Mouse (Mus musculus) heart, adult 2 months (tissue): ENCODE measurements around the gene Ripk3. TPM values are rescaled to one million over a fixed set of nuclear protein-coding genes. Genes with fewer than 3 reads are reported as not detected.

Experiments
- DNase-seq, 2 experiments: peaks; one replicate each; pipeline ENCODE4 v3.0.0; 2021
- H3K27ac ChIP-seq: fragments of 200-600 bp; 2 replicates; pipeline ENCODE4 v1.8.1; 2022
- H3K27me3 ChIP-seq: fragments of 200-500 bp; 2 replicates; pipeline ENCODE4 v1.6.1; 2012; ENCODE audit warnings: mild to moderate bottlenecking, low read length, inconsistent platforms, mixed read lengths; ENCODE audit not compliant: control insufficient read depth, insufficient read depth
- H3K36me3 ChIP-seq: fragments of 200-500 bp; 2 replicates; pipeline ENCODE4 v1.6.1; 2012; ENCODE audit warnings: low read length, inconsistent platforms; ENCODE audit not compliant: control insufficient read depth, insufficient read depth
- H3K4me1 ChIP-seq: fragments of 200-500 bp; 2 replicates; pipeline ENCODE4 v1.6.1; 2011; ENCODE audit warnings: low read length; ENCODE audit not compliant: control insufficient read depth, insufficient read depth
- H3K4me3 ChIP-seq: fragments of 200-600 bp; 2 replicates; pipeline ENCODE4 v1.8.1; 2022
- H3K79me2 ChIP-seq: fragments of 200-500 bp; replicated peaks from 2 replicates; pipeline ENCODE4 v1.6.1; 2012; ENCODE audit warnings: mild to moderate bottlenecking, inconsistent platforms, low read length, moderate library complexity, mixed read lengths; ENCODE audit not compliant: control insufficient read depth, insufficient read depth
- H3K9ac ChIP-seq: fragments of 200-500 bp; 2 replicates; pipeline ENCODE4 v1.6.1; 2012; ENCODE audit warnings: low read depth, mild to moderate bottlenecking, control low read depth, inconsistent platforms, low read length, mixed read lengths
- CTCF ChIP-seq: fragments of 200-600 bp; IDR thresholded peaks from 2 replicates; pipeline ENCODE4 v1.8.1; 2022; ENCODE audit warnings: antibody characterized with exemption, mild to moderate bottlenecking, moderate library complexity
- EP300 ChIP-seq: fragments of 200-500 bp; IDR thresholded peaks from 2 replicates; pipeline ENCODE4 v1.6.1; 2011; ENCODE audit warnings: low read depth, low read length, control low read depth; ENCODE audit not compliant: insufficient read depth
- POLR2A ChIP-seq: fragments of 200-500 bp; IDR thresholded peaks from 2 replicates; pipeline ENCODE4 v1.6.1; 2011; ENCODE audit warnings: mild to moderate bottlenecking, low read depth, low read length, control low read depth; ENCODE audit not compliant: insufficient read depth
- WGBS: fragments of 180-500 bp; shearing (Covaris S2); methylation state at CpG from one replicate; pipeline ENCODE4 v1.1.7; 2018; 5-methylcytosine and 5-hydroxymethylcytosine counted together
- intact Hi-C: fragments of 180-260 bp; cut with DNase I; formaldehyde crosslinking; loops from one replicate; pipeline ENCODE4 v1.15.1; 2025
- long read RNA-seq: library from polyadenylated mRNA; stranded (forward); transcript quantifications from one replicate; pipeline ENCODE4 v2.0.0, GENCODE M21; 2021
- polyA plus RNA-seq: library from polyadenylated mRNA; depleted of rRNA; stranded (reverse); fragments of >200 nt; gene quantifications from 2 replicates; pipeline ENCODE4 v1.2.3, GENCODE M21; 2012; rRNA removed
- total RNA-seq, 2 experiments: library from RNA; stranded (reverse); gene quantifications; 2 replicates each; pipeline ENCODE4 v1.2.3; 2021

Gene Ripk3
- total RNA-seq (1 to 10 TPM; 2.2 to 2.4 TPM), polyA plus RNA-seq (3.5 and 4.1 TPM in 2 replicates)
- long read RNA-seq, partial matches to known transcripts = 0 of 1 reads
- long read RNA-seq, other reads (novel, unspliced or antisense) = 0 of 1 reads

GRCm38 (mm10) chr14:55788256-55789050 lies at the start of gene Ripk3:
Gene Ripk3 (minus strand): TSS chr14:55788865.
- peak; percentile 68 to 76 for DNase-seq
- Histone ChIP-seq H3K4me1 (no peaks in the 10 kb centered on the region; the same call in none of the 2 replicates), H3K79me2 (no peaks in the 10 kb centered on the region), H3K36me3 (no peaks in the 10 kb centered on the region), H3K27ac (peak within 1 kb of the TSS; percentile 26; the same call in 1 of the 2 replicates), H3K27me3 (no peaks in the 10 kb centered on the region), H3K4me3 (peak within 1 kb of the TSS; percentile 51), H3K9ac (peak within 1 kb of the TSS; percentile 50)
- TF ChIP-seq POLR2A (peak; percentile 38; the same call in 1 of the 2 replicates), CTCF (peak; percentile 15; the same call in 1 of the 2 replicates), EP300 (no peak)
- intact Hi-C loops = no loop called here
- 6% methylated on average over 40 of the region's 40 CpGs for WGBS

- no peak overlapping the region for H3K9ac ChIP-seq
- H3K79me2 ChIP-seq = no peaks in the 10 kb centered on the region
- TF ChIP-seq POLR2A = no peak
- TF ChIP-seq EP300 = no peak
- no peak for TF ChIP-seq CTCF
- no peak overlapping the region for H3K27ac ChIP-seq
- DNase-seq = no peak
- 95% methylated on average over 5 of the region's 5 CpGs for WGBS
- H3K4me1 ChIP-seq = no peaks in the 10 kb centered on the region
- no peak overlapping the region for H3K4me3 ChIP-seq
- H3K27me3 ChIP-seq = no peaks in the 10 kb centered on the region
- no peaks in the 10 kb centered on the region for H3K36me3 ChIP-seq
- intact Hi-C loops = no loop called here
These were observed 49.6 kb upstream of the Ripk3 start for GRCm38 (mm10) chr14:55838312-55838711.

GRCm38 (mm10) chr14:55834808-55835533 lies 46.3 kb upstream of the Ripk3 start:
- no peak overlapping the region for H3K4me3 ChIP-seq
- H3K27ac ChIP-seq = no peak overlapping the region
- H3K27me3 ChIP-seq = no peaks in the 10 kb centered on the region
- no peak for TF ChIP-seq EP300
- TF ChIP-seq POLR2A = no peak
- no peak for TF ChIP-seq CTCF
- no peaks in the 10 kb centered on the region for H3K79me2 ChIP-seq
- intact Hi-C loops = loop anchor here (2.0 kb wide), 1 partner anchor 18 kb away; no protein-coding TSS in a partner anchor
- DNase-seq = no peak
- no peak overlapping the region for H3K9ac ChIP-seq
- H3K4me1 ChIP-seq = no peaks in the 10 kb centered on the region
- WGBS = 40% methylated on average over 5 of the region's 5 CpGs
- H3K36me3 ChIP-seq = no peaks in the 10 kb centered on the region

GRCm38 (mm10) chr14:55833126-55833525 lies 44.5 kb upstream of the Ripk3 start:
- DNase-seq = no peak
- WGBS = 90% methylated on average over 4 of the region's 4 CpGs
- Histone ChIP-seq H3K9ac (no peak overlapping the region), H3K4me3 (no peak overlapping the region), H3K79me2 (no peaks in the 10 kb centered on the region), H3K4me1 (peaks cover 1% of the 10 kb centered on the region; the same call in 1 of the 2 replicates), H3K27ac (no peak overlapping the region), H3K27me3 (no peaks in the 10 kb centered on the region), H3K36me3 (no peaks in the 10 kb centered on the region)
- intact Hi-C loops = no loop called here
- TF ChIP-seq CTCF = no peak
- TF ChIP-seq POLR2A = no peak
- no peak for TF ChIP-seq EP300

- Histone ChIP-seq H3K79me2 (no peaks in the 10 kb centered on the region), H3K9ac (no peak overlapping the region), H3K27me3 (no peaks in the 10 kb centered on the region), H3K4me1 (peaks cover 1% of the 10 kb centered on the region; the same call in 1 of the 2 replicates), H3K4me3 (no peak overlapping the region), H3K27ac (no peak overlapping the region), H3K36me3 (no peaks in the 10 kb centered on the region)
- peak in 1 of 2 experiments; percentile 9 for DNase-seq
- 90% methylated on average over 4 of the region's 4 CpGs for WGBS
- intact Hi-C loops = no loop called here
- TF ChIP-seq CTCF (no peak), POLR2A (no peak), EP300 (no peak)
These were observed 41.7 kb upstream of the Ripk3 start for GRCm38 (mm10) chr14:55830331-55830730.
